Mouse (Mus musculus) adrenal gland, adult (tissue): ENCODE measurements around the gene Macf1.

Experiments used
- DNase-seq, 2 experiments: peaks; one replicate each; pipeline ENCODE4 v3.0.0; 2022 to 2023; ENCODE audit warnings: low spot score in 1 of 2; ENCODE audit not compliant: inconsistent age in 2 of 2

Macf1 gene

DNA sequence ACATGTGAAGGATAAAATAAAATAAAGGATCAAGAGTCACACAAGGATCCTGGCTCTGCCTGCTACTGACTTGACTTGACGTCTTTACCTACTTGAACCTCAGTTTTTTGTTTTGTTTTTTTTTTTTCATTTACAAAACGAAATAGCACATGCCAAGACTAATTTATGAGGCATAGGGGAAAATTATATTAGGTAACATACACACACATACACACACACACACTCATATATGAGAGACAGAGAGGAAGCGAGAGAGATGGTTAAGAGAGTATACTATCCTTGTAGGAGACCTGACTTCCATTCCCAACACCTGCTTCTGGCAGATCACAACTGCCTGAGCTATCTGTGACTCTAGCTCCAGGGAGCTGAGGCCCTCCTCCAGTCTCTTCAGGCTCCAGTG lies at the start of gene Macf1:
Gene Macf1 (minus strand): TSS at position 101 of the 400 bp plus-strand sequence.
- no peak for DNase-seq

DNA sequence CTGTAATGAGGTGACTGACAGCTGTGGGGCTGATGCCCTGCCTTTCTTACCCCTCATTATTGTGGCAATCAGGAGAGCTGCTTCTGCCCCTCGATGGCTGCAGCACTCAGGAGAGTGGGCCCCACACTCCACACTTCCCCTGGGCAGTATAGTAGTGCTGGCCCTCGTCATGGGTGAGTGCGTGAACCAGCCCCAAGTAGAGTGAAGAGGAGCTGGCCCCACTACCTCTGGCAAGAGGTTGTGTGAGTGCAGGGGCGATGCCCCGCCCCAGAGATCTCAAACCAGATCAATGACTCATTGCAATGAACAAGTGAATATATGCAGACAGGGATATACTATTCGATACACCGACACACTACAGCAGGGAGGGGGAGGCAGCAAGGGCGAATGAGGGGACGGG lies 49.4 kb upstream of the Macf1 start:
- DNase-seq, result peak in 1 of 2 experiments; percentile 16

DNA sequence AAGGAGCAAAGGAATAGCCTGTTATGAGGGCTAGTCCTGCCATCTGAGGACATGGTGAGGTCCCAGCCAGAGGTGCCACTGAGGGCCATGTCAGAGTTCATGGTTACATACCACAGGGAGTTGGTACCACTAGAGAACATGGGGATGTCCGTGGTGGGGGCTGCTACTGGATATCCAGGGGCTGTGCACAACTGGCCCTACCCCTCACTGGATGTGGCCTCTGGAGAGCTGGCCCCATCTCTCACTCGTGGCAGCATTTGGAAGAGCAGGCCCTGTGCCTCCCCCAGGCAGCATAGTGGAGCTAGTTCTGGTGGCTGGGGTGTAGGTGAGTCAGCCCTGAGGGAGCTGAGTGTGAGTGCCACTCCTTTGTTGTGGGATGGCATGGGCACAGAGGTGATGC lies 48.8 kb upstream of the Macf1 start:
- DNase-seq, result peak in 1 of 2 experiments; percentile 16

DNA sequence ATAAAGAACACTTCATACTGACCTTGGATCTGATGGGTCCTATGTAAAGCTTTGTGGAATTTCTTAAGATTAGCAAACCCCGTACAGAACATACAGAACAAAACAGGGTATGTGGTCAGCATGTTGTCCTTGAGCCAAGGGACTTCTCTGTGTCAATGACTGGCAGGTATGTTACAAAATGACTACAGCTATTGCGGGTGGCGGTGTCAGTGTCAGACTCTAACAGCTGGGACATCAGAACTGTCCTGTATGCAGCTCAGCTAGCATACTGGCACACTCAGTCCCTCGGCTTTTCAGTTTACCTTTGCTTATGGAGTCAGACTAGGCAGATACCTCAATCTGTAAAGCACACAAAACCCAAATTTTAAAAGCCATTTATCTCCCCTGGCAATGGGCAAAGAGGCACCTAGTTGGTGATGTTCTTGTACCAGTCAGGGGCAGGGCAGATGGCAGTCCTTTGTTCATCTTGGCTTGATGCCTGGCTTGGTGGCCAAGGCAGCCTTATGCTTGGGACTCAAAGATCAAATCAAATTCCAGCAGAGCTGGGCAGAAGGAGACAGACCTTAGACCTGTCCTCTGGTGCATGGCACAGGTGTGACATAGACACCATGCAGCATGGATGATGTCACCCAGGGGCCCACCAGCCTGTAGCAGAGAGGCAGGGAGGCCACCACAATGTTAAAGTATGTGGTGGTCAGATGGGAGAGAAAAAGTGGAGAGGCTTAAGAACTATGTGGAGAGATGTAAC lies 48.2 kb upstream of the Macf1 start:
- DNase-seq, result no peak

DNA sequence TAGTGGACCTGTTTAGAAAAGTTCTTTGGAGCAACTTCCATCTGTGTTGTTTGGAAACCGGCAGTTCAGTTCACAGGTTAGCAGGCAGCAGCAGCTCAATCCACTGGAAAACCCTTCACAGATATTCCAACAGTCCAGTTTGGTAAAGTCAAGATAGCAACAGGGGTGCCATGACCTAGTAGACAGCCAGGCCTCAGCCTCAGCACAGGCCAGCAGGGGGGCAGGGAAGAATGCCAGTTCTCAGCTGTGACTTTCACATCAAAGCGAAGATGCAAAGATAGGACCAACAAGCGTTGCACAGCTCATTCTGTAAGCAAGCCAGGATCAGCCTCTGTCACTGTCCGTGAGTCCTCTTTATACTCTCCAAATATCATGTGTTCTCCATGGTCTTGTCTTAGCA lies 37.6 kb upstream of the Macf1 start:
- DNase-seq, result no peak

DNA sequence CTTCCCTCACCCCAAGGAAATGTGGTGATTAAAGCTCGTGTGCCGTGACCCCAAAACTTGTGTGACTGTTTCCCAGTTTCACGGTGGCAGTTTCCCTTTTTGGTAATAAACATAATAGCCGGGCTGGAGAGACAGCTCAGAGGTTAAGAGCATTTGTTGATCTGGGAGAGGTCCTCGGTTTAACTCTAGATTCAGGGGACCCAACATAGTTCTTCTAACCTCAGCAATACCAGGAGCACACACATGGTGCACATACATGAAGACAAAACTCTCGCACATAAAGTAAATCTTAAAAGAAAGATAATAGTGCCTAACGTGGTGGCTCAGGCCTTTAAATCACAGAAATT lies 34.2 kb upstream of the Macf1 start:
- DNase-seq, result no peak

DNA sequence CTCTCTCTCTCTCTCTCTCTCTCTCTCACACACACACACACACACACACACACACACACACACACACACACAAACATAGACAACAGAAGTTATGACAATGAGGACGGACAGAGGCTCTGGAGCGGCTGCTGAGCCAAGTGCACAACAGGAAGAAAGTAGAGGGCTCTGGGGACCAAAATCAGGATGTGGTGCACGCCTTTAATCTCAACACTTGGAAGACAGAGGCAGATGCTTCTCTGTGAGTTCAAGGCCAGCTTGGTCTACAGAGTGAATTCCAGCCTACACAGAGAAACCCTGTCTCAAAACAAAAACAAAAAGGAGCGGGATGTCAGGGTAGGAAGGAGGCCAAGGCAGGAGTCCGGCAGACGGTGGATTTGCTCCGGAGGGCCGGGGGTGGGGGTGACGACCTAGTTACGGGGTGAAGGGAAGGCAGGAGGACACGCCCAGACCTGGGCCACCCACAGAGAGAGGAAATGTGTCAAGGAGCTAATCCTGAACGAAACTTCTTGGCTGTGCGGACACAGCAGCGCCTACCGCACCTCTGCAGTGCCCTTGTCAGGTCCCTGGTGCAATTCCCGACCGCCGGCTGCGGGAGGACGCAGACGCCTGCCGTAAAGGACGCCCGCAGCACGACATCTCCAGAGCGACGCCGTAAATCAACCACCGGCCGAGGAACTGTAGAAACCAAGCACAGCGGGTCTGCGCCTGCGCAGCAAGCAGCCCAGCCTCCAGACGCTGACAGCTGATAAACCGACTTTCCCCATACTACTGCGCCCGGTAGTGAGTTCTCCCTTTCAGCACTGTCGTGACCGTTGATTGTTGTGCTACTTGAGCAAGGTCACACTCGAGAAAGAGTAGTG lies 33.6 kb upstream of the Macf1 start, which contains the start of gene Ndufs5:
Gene Ndufs5 (minus strand): TSS at position 629 of the 860 bp plus-strand sequence.
- peak; percentile 96 to 97 for DNase-seq

DNA sequence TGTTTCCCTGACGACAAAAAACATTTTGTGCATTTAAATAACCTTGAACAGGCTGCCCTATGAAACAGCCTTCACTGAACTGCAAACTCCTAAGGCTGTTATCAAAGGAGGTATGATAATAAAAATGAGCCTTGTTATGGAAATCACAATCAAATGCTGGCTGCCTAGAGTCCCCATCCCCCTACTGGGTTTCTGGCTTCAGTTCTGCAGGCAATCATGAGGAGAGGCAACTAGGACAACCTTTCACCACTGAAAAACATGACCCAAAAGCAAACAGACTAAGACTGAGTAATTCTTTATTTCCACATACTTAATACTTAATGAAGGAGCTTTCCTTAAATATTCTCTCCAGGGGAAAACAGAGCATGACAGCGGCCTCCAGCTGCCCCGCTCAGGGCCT lies 28.3 kb upstream of the Macf1 start:
- no peak for DNase-seq

DNA sequence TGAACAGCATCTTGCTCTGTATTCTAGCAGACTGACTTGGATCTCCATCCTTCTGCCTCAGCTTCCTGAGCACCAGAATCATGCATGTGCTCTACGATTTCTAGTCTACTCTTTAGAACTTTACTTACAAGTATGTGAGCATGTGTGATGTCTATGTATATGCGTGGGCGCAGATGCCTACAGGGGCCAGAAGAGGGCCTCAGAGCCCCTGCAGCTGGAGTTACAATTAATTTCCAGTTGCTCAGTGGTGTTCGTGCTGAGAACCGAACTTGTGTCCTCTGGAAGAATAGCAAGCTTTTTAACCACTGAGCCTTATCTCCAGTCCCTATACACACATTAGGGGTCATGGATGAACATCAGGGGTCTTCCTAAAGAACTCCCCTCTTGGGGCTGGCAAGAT lies 23.2 kb upstream of the Macf1 start:
- DNase-seq, result no peak

DNA sequence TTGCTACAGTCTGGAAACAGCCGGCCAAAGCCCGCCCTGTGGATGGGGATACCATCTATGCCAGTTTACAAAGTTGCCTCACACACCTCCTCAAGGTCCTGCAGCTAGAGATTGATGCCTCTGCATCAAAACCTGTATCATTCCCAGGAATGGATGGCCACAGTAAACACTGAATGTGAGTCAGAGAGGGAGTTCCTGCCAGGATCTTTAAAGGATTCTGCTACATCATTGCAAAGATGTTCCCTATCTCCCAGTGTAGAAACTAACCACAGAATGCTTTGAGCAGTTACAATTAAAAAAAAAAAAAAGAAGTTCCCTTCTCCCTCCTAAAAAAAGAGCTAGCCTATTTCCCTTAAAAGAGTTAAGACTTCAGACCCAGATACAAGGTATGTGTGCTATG lies 21.2 kb upstream of the Macf1 start:
- no peak for DNase-seq

DNA sequence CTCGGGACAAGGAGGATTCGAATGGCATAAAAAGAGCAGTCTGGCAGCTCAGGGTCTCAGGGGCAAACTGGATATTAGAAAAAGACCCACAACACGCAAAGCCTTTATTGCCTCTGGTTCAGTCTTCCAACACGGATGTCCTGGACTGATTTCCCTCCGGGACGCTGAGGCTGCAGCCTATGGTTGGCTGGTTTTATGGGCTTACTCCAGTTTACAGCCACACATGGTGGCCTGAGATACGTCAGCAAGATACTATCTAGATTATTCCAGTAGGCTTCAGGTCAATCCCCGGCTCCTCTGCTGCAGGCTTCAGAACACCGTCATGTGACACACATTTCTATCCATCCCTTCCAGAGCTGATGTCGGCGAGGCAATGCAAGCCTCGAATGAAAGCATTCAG lies 9.2 kb upstream of the Macf1 start:
- no peak for DNase-seq

DNA sequence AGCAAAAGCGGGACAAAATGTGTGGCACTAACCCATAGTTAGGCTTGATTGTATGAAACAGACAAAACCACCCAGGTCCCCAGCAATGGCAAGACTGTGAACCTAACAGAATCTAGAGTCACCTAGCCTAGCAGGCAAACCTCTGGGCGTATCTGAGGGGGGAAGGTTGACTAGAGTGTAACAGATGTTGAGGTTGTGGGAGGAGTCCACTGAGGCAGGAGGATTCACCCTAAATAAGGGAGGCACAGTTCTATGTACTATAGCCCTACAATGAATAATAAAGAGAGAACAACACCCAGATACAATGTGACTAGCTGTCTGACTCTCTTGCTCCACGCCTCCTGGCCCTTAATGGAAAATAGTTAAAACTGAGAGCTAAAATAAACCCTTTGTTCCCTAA lies 7.9 kb upstream of the Macf1 start:
- DNase-seq, result no peak

DNA sequence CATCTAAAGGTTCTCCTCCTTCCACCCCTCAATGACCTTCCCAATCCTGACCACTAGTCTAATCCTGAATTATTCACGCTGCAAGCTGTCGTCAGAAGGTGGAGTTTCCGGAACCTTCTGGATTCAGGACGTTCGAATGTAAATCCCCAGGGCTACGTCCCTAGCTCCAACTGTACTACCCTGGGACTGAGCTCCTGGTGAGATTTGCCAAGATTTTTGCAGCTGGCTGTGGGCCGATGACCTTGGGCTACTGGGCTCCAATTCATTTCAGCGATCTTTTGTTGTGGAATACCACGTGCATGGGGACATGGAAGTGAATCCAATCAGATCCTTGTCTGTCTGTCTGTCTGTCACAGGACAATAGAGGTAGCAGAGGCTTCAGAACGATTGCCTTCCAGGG lies 6.2 kb upstream of the Macf1 start:
- DNase-seq, result peak; percentile 69 to 90

DNA sequence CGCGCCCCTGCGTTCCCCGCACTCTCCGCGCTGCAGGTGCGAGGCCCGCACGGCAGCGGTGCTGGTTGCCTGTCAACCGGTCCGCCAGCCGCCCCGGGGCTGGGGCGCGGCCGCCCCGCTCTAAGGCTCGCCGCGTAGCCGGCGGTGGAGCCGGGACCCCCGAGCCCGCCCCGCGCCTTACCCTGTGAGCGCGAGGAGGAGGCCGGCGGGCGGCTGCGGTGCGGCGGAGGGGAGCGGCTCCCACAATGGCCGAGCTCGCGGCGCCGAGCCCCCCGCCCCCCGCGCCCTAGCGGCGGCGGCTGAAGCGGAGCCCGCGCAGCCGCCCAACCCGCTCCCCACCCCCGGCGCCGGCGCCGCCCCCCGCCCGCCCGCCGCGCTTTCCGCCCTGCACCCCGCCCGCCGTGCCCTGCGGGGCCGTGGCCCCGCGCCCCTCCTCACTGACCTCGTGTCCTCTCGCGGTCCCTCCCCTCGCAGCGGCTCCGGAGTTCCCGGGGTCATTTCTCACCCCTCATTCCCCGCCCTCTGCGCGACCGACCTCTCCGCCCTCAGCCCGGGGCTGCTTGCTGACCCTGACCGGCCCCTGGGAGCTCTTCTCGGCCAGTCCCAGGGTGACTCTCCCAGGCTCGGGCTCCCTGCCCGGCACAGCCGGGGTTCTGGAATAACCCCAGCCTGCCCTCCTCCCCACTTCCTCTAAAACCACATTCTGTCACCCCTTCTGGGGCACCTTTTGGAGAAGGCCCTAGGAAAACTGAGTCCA lies 3.0 kb upstream of the Macf1 start:
- DNase-seq, result peak; percentile 63 to 84

DNA sequence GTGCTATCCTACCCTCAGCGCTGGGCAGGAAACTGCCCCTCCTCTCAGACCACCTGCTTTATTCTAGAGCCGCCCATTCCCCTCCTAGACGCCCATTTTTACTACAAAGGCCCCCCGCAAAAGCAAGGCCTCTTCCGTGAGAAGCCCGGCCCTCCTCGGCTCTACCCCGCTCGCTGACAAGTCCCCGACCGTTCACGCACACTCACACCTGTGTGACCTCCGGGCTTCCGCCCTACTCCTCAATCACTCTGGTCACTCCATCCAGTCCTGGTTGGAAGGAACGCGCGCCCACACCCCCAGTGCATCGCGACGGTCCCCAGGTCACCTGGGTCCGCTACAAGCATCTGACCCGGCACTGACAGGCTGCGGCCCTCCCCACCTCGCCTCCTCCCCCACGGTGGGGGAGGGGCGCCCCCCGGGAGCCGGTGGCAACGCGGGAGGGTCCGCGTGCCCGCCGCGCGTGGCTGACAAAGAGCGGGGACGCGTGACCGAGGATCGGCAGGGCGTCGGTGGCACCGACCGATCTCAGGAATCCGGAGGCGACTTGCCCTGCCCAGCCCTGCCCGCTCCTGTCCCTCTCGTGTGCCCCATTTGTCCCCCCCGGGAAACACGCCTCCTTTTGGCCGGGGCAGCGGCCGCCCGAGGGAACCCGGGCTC lies 2.3 kb upstream of the Macf1 start:
- DNase-seq, result peak; percentile 35 to 64

DNA sequence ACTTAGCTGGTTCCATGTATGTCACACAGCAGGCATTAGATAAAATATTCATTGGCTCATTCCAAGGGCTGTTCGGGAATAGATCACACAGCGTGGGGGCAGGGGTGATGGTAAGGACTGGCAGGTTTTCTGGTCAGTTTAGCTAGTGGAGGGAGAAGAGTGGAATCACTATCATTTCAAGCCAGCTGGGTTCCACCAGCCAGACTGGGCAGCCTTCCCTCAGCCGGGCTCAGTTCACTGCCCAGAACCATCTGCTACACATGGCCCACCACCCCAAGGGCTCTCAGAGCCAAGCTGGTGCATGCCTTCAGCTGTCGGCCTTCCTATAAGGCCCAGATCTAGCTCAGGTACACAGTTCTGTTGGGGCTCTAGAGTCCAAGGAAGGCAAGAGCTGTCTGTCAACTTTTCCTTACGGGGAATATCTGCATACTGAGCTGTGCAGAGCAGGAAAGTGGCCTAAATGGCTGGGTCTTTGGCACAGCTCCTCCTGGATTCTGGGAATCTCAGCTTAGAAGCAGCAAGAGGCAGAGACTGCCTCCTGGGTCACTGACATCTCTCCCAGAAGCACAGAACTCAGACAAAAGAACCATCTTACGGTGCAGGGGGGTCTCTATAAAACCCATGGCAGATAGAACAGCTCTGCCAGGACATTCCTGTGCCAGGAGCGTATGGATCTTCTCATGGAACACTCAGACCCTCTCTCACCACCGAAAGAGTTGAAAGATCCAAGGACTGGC lies 1.5 kb upstream of the Macf1 start:
- DNase-seq, result no peak

DNA sequence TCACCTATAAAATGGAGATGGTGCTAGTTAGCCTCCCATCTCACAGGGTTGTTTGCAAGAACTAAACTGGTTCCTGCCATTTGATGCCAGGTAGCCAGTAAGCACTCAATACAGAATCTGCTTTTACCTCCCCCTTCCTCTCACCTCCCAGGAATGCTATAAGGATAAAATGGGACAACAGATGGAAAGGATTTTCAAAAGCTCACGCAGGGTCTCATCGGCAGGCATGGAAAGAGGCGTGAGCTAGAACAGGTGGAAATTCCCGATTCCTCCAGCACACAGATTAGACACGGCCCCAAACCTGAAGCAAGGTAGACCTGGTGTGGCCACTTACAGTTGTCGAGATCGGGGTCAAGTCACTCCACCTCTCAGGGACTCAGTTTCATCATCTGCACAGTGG lies 886 bp upstream of the Macf1 start:
- DNase-seq, result no peak

DNA sequence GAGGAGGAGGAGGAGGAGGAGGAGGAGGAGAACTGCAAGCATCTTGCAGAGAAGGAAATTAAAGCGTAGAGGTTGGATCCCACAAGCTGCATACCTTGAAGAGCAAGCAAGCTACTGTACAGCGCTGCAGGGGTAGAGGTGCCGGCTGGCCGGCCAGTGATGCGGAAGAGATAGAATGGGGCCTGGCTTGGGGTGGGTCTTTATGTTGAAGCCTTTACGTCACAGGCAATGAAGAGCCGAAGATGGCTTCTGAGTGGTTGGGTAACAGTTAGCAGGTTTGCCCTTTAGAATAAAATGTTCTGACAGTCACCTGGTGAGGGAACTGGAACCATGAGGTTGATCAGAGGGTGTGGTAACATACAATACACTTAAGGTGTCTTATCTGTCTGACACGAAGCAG lies 1.9 kb downstream of the Macf1 start:
- no peak for DNase-seq

DNA sequence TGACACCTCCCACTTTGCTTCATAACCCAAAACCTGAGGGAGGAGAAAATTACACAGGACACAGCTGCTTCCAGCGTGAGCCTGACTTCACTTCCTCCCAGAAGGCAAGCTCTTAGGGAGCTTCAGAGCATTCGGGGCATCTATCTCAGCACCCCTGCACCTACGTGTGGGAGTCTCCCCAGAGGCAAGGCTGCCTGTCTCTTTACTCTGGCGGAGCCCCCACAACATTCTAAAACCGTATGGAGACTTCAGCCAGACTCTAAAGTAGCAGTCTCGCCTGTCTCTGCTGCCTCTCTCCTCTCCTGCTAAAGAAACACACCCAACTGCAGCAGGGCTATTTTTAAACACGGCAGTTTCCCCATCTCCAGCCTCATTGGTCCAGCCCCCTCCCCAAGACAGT lies 3.2 kb downstream of the Macf1 start:
- DNase-seq, result no peak

DNA sequence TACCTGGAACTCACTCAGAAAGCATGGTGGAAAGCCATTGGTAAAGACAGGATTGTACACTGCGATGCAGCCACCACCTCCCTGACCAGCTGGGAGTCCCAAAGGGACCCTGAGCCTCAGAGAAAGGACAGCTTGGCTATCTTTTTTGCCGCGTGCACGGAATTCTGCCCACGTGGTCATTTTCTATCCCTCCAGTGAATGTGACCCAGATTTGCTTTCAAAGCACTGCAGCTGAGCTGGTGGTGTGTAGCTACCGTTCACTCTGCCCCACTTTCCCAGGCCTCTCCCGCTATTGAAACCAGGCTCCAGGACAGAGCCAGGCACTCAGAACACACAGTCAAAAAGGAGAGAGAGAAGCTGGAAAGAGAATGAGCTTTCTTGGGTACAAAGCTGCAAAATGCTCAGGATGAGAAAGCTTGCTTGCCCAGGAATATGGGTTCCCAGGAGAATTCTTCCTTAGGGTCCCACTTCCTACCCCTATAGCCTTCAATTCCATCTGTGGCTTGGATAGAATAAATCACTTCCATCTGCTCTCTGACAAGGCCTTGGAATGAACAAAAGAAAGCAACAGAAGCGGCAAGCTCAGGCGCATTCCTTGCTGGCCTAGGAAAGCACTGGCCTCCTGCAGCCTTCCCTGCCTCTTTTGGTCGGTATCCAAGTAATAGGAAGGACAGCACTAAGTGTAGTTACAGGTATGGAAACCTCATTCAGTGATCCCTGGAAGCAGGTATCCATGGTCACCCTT lies 6.9 kb downstream of the Macf1 start:
- DNase-seq, result peak; percentile 34 to 70
